Mouse (Mus musculus) heart, embryonic 11.5 days (tissue): ENCODE measurements around the gene Lmtk3. TPM values are rescaled to one million over a fixed set of nuclear protein-coding genes. Genes with fewer than 3 reads are reported as not detected.

Experiments used
- ATAC-seq: fragments of 200-750 bp; cut with Nextera tagmentation; replicated peaks from 2 replicates; pipeline ENCODE4 v1.8.0; 2017; ENCODE audit warnings: moderate library complexity; ENCODE audit not compliant: insufficient number of reproducible peaks, low FRiP score, low TSS enrichment
- H3K27ac ChIP-seq: fragments of 300-500 bp; sonication (generic); 2 replicates; pipeline ENCODE4 v1.5.1; 2014; ENCODE audit warnings: mild to moderate bottlenecking, low read depth, low read length
- H3K27me3 ChIP-seq: fragments of 300-500 bp; sonication (generic); 2 replicates; pipeline ENCODE4 v1.6.1; 2014; ENCODE audit warnings: mild to moderate bottlenecking, low read length, mixed read lengths; ENCODE audit not compliant: control insufficient read depth, insufficient read depth
- H3K36me3 ChIP-seq: fragments of 300-500 bp; sonication (generic); 2 replicates; pipeline ENCODE4 v1.6.1; 2014; ENCODE audit warnings: mild to moderate bottlenecking, low read length, moderate library complexity, mixed read lengths; ENCODE audit not compliant: control insufficient read depth, insufficient read depth
- H3K4me1 ChIP-seq: fragments of 300-500 bp; sonication (generic); 2 replicates; pipeline ENCODE4 v1.6.1; 2014; ENCODE audit warnings: low read length; ENCODE audit not compliant: control insufficient read depth, insufficient read depth
- H3K4me2 ChIP-seq: fragments of 300-500 bp; sonication (generic); 2 replicates; pipeline ENCODE4 v1.6.1; 2014; ENCODE audit warnings: mild to moderate bottlenecking, moderate library complexity
- H3K4me3 ChIP-seq: fragments of 300-500 bp; sonication (generic); 2 replicates; pipeline ENCODE4 v1.5.1; 2014; ENCODE audit warnings: low read depth, low read length
- H3K9ac ChIP-seq: fragments of 300-500 bp; sonication (generic); 2 replicates; pipeline ENCODE4 v1.6.1; 2014; ENCODE audit warnings: mild to moderate bottlenecking, low read depth, low read length, moderate library complexity
- H3K9me3 ChIP-seq: fragments of 300-500 bp; sonication (generic); replicated peaks from 2 replicates; pipeline ENCODE4 v1.6.1; 2016; ENCODE audit warnings: low read length; ENCODE audit not compliant: control insufficient read depth
- WGBS: fragments of 180-500 bp; shearing (Covaris S2); extraction: QIAGEN DNeasy Blood & Tissue Kit; methylation state at CpG from one replicate; pipeline ENCODE4 v1.1.7; 2014; ENCODE audit not compliant: insufficient replicate concordance; 5-methylcytosine and 5-hydroxymethylcytosine counted together
- polyA plus RNA-seq: library from polyadenylated mRNA; unstranded; fragments of >200 nt; fragmentation: Nextera tagmentation; extraction: Ambion mirVana; gene quantifications from 2 replicates; pipeline ENCODE4 v1.2.1, GENCODE M21; 2014

Lmtk3 gene
- polyA plus RNA-seq, 1 experiment from 2014 or later: 1.1 TPM

GRCm38 (mm10) chr7:45819843-45820242, 36.3 kb downstream of the Lmtk3 start:
- Histone ChIP-seq H3K27me3 (peaks cover 8% of the 10 kb centered on the region), H3K4me1 (peaks cover 6% of the 10 kb centered on the region), H3K9me3 (no peaks in the 10 kb centered on the region), H3K27ac (no peak overlapping the region), H3K4me3 (peak overlapping the region; percentile 12; the same call in 1 of the 2 replicates), H3K4me2 (peak overlapping the region; percentile 55), H3K36me3 (no peaks in the 10 kb centered on the region; the same call in 1 of the 2 replicates), H3K9ac (0 out of 2 replicates have a peak overlapping the region, but pooled peaks have one; percentile 22)
- ATAC-seq: no peak
- WGBS: 5% methylated on average over 25 of the region's 25 CpGs

- Histone ChIP-seq H3K27ac (no peak overlapping the region), H3K4me2 (no peak overlapping the region), H3K27me3 (peaks cover 8% of the 10 kb centered on the region), H3K9ac (no peak overlapping the region), H3K9me3 (no peaks in the 10 kb centered on the region), H3K36me3 (peaks cover 6% of the 10 kb centered on the region), H3K4me1 (peaks cover 3% of the 10 kb centered on the region; the same call in 1 of the 2 replicates), H3K4me3 (no peak overlapping the region)
- ATAC-seq: no peak
Observed at GRCm38 (mm10) chr7:45820913-45821312, 37.4 kb downstream of the Lmtk3 start.

GRCm38 (mm10) chr7:45824598-45824997, 41.1 kb downstream of the Lmtk3 start, which contains the start of gene Kcnj14:
Gene Kcnj14, minus strand, starts transcription at chr7:45824782.
- Histone ChIP-seq H3K4me1 (peaks cover 4% of the 10 kb centered on the region), H3K9ac (no peak within 1 kb of the TSS), H3K4me3 (no peak within 1 kb of the TSS), H3K4me2 (no peak within 1 kb of the TSS), H3K27me3 (no peaks in the 10 kb centered on the region), H3K27ac (no peak within 1 kb of the TSS), H3K36me3 (peaks cover 22% of the 10 kb centered on the region), H3K9me3 (no peaks in the 10 kb centered on the region)
- 52% methylated on average over 7 of the region's 7 CpGs for WGBS
- ATAC-seq: no peak

- no peak overlapping the region for H3K27ac ChIP-seq
- H3K4me2 ChIP-seq: no peak overlapping the region
- H3K4me3 ChIP-seq: no peak overlapping the region
- H3K36me3 ChIP-seq: peaks cover 22% of the 10 kb centered on the region
- peaks cover 5% of the 10 kb centered on the region for H3K27me3 ChIP-seq
- no peak overlapping the region for H3K9ac ChIP-seq
- no peaks in the 10 kb centered on the region for H3K9me3 ChIP-seq
- peaks cover 6% of the 10 kb centered on the region; the same call in 1 of the 2 replicates for H3K4me1 ChIP-seq
- ATAC-seq: no peak
- 88% methylated on average over 7 of the region's 7 CpGs for WGBS
Observed at GRCm38 (mm10) chr7:45826631-45827030, 43.1 kb downstream of the Lmtk3 start.

- H3K9me3 ChIP-seq: no peaks in the 10 kb centered on the region
- peaks cover 19% of the 10 kb centered on the region for H3K36me3 ChIP-seq
- peaks cover 45% of the 10 kb centered on the region for H3K27me3 ChIP-seq
- H3K27ac ChIP-seq: no peak within 1 kb of the TSS; the same call in 1 of the 2 replicates
- peak; percentile 60 for ATAC-seq
- H3K4me1 ChIP-seq: peaks cover 11% of the 10 kb centered on the region
- 0% methylated on average over 35 of the region's 35 CpGs for WGBS
- peak within 1 kb of the TSS; percentile 94 for H3K4me3 ChIP-seq
- peak within 1 kb of the TSS; percentile 74 for H3K4me2 ChIP-seq
- H3K9ac ChIP-seq: peak within 1 kb of the TSS; percentile 84
Observed at GRCm38 (mm10) chr7:45830427-45831127, 47.0 kb downstream of the Lmtk3 start, which contains the start of gene Grwd1. Gene Grwd1, minus strand, starts transcription at chr7:45830944.

GRCm38 (mm10) chr7:45831128-45831525, 47.6 kb downstream of the Lmtk3 start:
- WGBS: 19% methylated on average over 5 of the region's 5 CpGs
- no peak overlapping the region for H3K27ac ChIP-seq
- no peaks in the 10 kb centered on the region for H3K9me3 ChIP-seq
- H3K9ac ChIP-seq: no peak overlapping the region
- no peak for ATAC-seq
- H3K27me3 ChIP-seq: peaks cover 48% of the 10 kb centered on the region
- peak overlapping the region; percentile 94 for H3K4me3 ChIP-seq
- peak overlapping the region; percentile 74 for H3K4me2 ChIP-seq
- H3K4me1 ChIP-seq: peaks cover 11% of the 10 kb centered on the region
- H3K36me3 ChIP-seq: peaks cover 15% of the 10 kb centered on the region

GRCm38 (mm10) chr7:45832428-45832827, 48.9 kb downstream of the Lmtk3 start:
- Histone ChIP-seq H3K4me1 (peaks cover 11% of the 10 kb centered on the region), H3K27ac (no peak overlapping the region), H3K36me3 (peaks cover 7% of the 10 kb centered on the region), H3K27me3 (peaks cover 48% of the 10 kb centered on the region), H3K9ac (no peak overlapping the region), H3K4me3 (peak overlapping the region; percentile 47; the same call in 1 of the 2 replicates), H3K4me2 (peak overlapping the region; percentile 67), H3K9me3 (no peaks in the 10 kb centered on the region)
- ATAC-seq: no peak
- WGBS: 9% methylated on average over 30 of the region's 30 CpGs

- Histone ChIP-seq H3K4me1 (peaks cover 11% of the 10 kb centered on the region), H3K4me3 (peak overlapping the region; percentile 47), H3K36me3 (0 out of 2 replicates have a peak, but pooled peaks cover 2% of the 10 kb centered on the region), H3K27me3 (peaks cover 51% of the 10 kb centered on the region), H3K9me3 (no peaks in the 10 kb centered on the region), H3K27ac (no peak overlapping the region), H3K4me2 (peak overlapping the region; percentile 67), H3K9ac (0 out of 2 replicates have a peak overlapping the region, but pooled peaks have one; percentile 39)
- under 1% methylated on average over 52 of the region's 86 CpGs for WGBS
- ATAC-seq: no peak
Observed at GRCm38 (mm10) chr7:45833148-45833790, 49.7 kb downstream of the Lmtk3 start.
